Comparison of ENCODE assay signal across 27 mouse cellular contexts in genomic region chr4:74797456-74797855, GRCm38 (mm10).
"Had no signal": no experiment of that assay in that cellular context is flagged by ENCODE, and none has a peak within 500 bp of the region (broad histone marks: within the 10 kb centered on the region; RNA-seq: fewer than 3 reads in every experiment).

No protein-coding gene starts in this region.

- H3K27me3 ChIP-seq: embryonic facial prominence, embryonic 12.5 days; embryonic facial prominence, embryonic 13.5 days; embryonic facial prominence, embryonic 15.5 days; forebrain, embryonic 12.5 days; forebrain, embryonic 13.5 days; forebrain, embryonic 15.5 days had no signal

- H3K4me1 ChIP-seq: embryonic facial prominence, embryonic 12.5 days; embryonic facial prominence, embryonic 13.5 days; embryonic facial prominence, embryonic 15.5 days; forebrain, embryonic 10.5 days; forebrain, embryonic 12.5 days; forebrain, embryonic 13.5 days; forebrain, embryonic 15.5 days had no signal

- ATAC-seq: forebrain, embryonic 13.5 days; forebrain, embryonic 14.5 days; forebrain, embryonic 15.5 days; forebrain, embryonic 16.5 days; forebrain, postnatal 0 days had no signal

- H3K9ac ChIP-seq: embryonic facial prominence, embryonic 12.5 days; embryonic facial prominence, embryonic 13.5 days; embryonic facial prominence, embryonic 15.5 days; forebrain, embryonic 12.5 days; forebrain, embryonic 13.5 days; forebrain, embryonic 15.5 days; forebrain, postnatal 0 days had no signal

- H3K4me2 ChIP-seq: embryonic facial prominence, embryonic 12.5 days; embryonic facial prominence, embryonic 13.5 days; embryonic facial prominence, embryonic 15.5 days; forebrain, embryonic 12.5 days; forebrain, embryonic 13.5 days; forebrain, embryonic 15.5 days; heart, embryonic 11.5 days had no signal

- H3K9me3 ChIP-seq: embryonic facial prominence, embryonic 10.5 days; embryonic facial prominence, embryonic 12.5 days; embryonic facial prominence, embryonic 13.5 days; embryonic facial prominence, embryonic 15.5 days; forebrain, embryonic 10.5 days; forebrain, embryonic 12.5 days; forebrain, embryonic 13.5 days; forebrain, embryonic 15.5 days; heart, embryonic 10.5 days had no signal

- H3K4me3 ChIP-seq: embryonic facial prominence, embryonic 10.5 days; embryonic facial prominence, embryonic 12.5 days; embryonic facial prominence, embryonic 13.5 days; embryonic facial prominence, embryonic 15.5 days; erythroblast, embryonic 14.5 days; forebrain, embryonic 10.5 days; forebrain, embryonic 12.5 days; forebrain, embryonic 13.5 days; forebrain, embryonic 15.5 days; gastrocnemius, adult 2 months; heart, adult 2 months; heart, embryonic 10.5 days had no signal

- DNase-seq: cerebellum, adult 9-11 months; cerebellum, postnatal 10 days; cerebellum, postnatal 14 days; cerebellum, postnatal 25 days; cerebellum, postnatal 36 days; gastrocnemius, adult 2 months; gastrocnemius, postnatal 10 days; gastrocnemius, postnatal 14 days; gastrocnemius, postnatal 25 days; gastrocnemius, postnatal 36 days; heart, adult 11 months; heart, adult 18-20 months; heart, adult 2 months had no signal

- H3K36me3 ChIP-seq: embryonic facial prominence, embryonic 10.5 days; embryonic facial prominence, embryonic 12.5 days; embryonic facial prominence, embryonic 13.5 days; embryonic facial prominence, embryonic 15.5 days; forebrain, embryonic 10.5 days; forebrain, embryonic 12.5 days; forebrain, embryonic 15.5 days; heart, embryonic 10.5 days had no signal

- H3K27ac ChIP-seq: embryonic facial prominence, embryonic 10.5 days; embryonic facial prominence, embryonic 12.5 days; embryonic facial prominence, embryonic 13.5 days; embryonic facial prominence, embryonic 15.5 days; forebrain, embryonic 10.5 days; forebrain, embryonic 12.5 days; forebrain, embryonic 13.5 days; forebrain, embryonic 15.5 days; gastrocnemius, adult 2 months; heart, adult 2 months; heart, embryonic 10.5 days had no signal
